Mouse (Mus musculus) embryonic fibroblast, embryonic 13.5 days (primary cell): ENCODE results near the gene Vars2. TPM values are rescaled to one million over a fixed set of nuclear protein-coding genes. Genes with fewer than 3 reads are reported as not detected.

Experiments
- H3K27ac ChIP-seq: 2 replicates; pipeline ENCODE4 v1.5.1; 2012; ENCODE audit warnings: low read length, control low read depth, inconsistent platforms; ENCODE audit not compliant: insufficient read depth
- H3K4me1 ChIP-seq: 2 replicates; pipeline ENCODE4 v1.6.1; 2011; ENCODE audit warnings: low read length; ENCODE audit not compliant: control insufficient read depth, insufficient read depth
- H3K4me3 ChIP-seq: 2 replicates; pipeline ENCODE4 v1.5.1; 2011; ENCODE audit warnings: mild to moderate bottlenecking, control low read depth, low read length; ENCODE audit not compliant: insufficient read depth
- CTCF ChIP-seq: IDR thresholded peaks from 2 replicates; pipeline ENCODE4 v1.5.1; 2011; ENCODE audit warnings: mild to moderate bottlenecking, control low read depth, low read length, moderate library complexity, borderline replicate concordance; ENCODE audit not compliant: insufficient read depth
- POLR2A ChIP-seq: IDR thresholded peaks from 2 replicates; pipeline ENCODE4 v1.6.1; 2011; ENCODE audit warnings: low read depth, mild to moderate bottlenecking, control low read depth, low read length, moderate library complexity
- polyA plus RNA-seq: library from polyadenylated mRNA; stranded (reverse); fragments of >200 nt; gene quantifications from 2 replicates; pipeline ENCODE4 v1.2.4, GENCODE M21; 2011; ENCODE audit warnings: low read depth; ENCODE audit not compliant: missing spikeins, insufficient read length

The Vars2 gene
- polyA plus RNA-seq, 1 experiment = 14.3 TPM

DNA sequence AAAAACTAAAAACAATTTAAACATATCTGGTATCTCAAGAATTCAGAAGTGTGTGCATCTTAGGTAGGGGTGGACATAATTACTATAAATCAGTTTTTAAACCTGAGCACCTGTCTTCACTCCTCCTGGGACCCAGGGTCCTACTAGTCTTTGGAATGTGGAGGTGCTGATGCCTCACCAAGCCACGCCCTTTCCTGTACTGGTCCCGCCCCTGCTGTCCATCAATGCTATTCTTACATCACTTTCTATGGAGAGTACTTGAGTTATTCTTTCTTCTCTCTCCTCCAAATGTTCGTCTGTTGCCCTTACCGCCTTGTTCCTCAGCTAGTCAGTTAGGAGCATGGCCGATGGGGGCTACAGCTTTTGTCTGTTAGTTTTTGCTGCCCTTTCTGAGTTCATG, 31.0 kb downstream of the Vars2 start:
- Histone ChIP-seq H3K4me1 (peaks cover 7% of the 10 kb centered on the region), H3K27ac (no peak overlapping the region), H3K4me3 (no peak overlapping the region)
- TF ChIP-seq CTCF = no peak
- TF ChIP-seq POLR2A = no peak

DNA sequence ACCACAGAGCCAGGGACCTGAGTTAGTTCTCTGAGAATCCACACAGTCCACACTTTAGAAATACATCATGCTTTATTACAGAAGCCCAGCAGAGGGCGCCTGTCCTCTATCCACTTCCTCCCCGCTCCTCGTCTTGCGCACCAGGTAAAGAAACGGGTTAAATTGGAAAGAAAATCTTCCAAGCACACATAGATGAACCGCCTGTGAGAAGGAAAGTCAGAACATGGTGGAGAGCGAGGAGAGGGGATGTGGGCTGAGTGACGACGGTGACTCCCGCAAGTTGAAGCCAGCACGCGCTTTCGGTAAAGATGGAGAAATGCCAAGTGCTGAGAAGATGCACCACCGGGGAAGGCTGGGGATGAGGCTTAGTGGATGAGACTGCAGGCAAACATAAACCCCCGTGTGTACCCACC, 31.7 kb downstream of the Vars2 start:
- no peak overlapping the region for H3K27ac ChIP-seq
- H3K4me3 ChIP-seq = peak overlapping the region; percentile 60
- H3K4me1 ChIP-seq = peaks cover 7% of the 10 kb centered on the region
- TF ChIP-seq CTCF (0 out of 2 replicates have a peak, but pooled peaks have one; percentile 16), POLR2A (no peak)

- peaks cover 7% of the 10 kb centered on the region for H3K4me1 ChIP-seq
Measured at GRCm38 (mm10) chr17:35635202-35635601, 32.2 kb downstream of the Vars2 start.

GRCm38 (mm10) chr17:35633992-35634391, 33.4 kb downstream of the Vars2 start:
- no peak overlapping the region for H3K27ac ChIP-seq
- 0 out of 2 replicates have a peak, but pooled peaks have one; percentile 16 for TF ChIP-seq CTCF
- TF ChIP-seq POLR2A = no peak
- peaks cover 5% of the 10 kb centered on the region for H3K4me1 ChIP-seq
- no peak overlapping the region for H3K4me3 ChIP-seq

More at GRCm38 (mm10) chr17:35635202-35635601, 32.2 kb downstream of the Vars2 start:
- TF ChIP-seq CTCF = no peak
- no peak for TF ChIP-seq POLR2A
- Histone ChIP-seq H3K4me3 (no peak overlapping the region), H3K27ac (no peak overlapping the region)

DNA sequence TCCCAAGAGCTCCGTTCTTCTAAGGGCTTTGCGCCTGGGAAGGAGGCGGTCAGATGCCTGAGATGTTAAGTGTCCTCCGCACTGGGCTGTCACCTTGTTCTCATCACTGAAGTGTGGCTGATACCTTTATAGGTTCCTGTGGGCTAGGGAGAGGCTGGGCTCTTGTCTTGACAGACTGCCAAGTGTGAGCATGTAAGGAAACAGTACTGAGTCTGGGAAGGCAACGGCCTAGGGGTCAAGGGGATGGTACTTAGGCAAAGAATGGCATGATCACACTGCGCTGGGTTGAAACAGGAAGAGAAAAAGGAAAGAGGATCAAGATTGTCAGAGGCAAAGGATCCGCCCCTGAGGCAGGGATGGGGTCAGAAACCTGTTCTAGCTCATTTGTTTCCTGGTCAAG, 40.9 kb downstream of the Vars2 start, which contains the start of gene Gm9573:
Gene Gm9573 (minus strand): TSS at position 101 of the 400 bp plus-strand sequence.
- Histone ChIP-seq H3K27ac (no peak within 1 kb of the TSS), H3K4me1 (no peaks in the 10 kb centered on the region), H3K4me3 (no peak within 1 kb of the TSS)
- TF ChIP-seq POLR2A (no peak), CTCF (no peak)

DNA sequence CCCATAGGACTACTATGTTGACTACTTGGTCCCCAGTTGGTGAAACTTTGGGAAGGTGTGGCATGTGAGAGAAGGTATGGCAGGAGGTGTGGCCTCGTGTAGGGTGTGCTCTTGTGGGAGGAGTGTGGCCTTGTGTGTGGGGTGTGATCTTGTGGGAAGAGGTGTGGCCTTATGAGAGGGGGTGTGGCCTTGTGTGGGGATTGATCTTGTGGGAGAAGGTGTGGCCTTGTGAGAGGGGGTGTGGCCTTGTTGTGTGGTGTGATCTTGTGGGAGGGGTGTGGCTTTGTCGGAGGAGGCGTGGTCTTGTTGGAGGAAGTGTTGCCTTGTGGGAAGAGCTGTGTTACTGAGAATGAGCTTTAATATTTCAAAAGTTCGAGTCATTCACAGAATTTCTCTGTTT, 50.3 kb downstream of the Vars2 start:
- no peak overlapping the region for H3K4me3 ChIP-seq
- TF ChIP-seq POLR2A (no peak), CTCF (no peak)
- no peaks in the 10 kb centered on the region for H3K4me1 ChIP-seq
- no peak overlapping the region for H3K27ac ChIP-seq

Other genes starting within 250 kb of the Vars2 start
- gene H2-Q6, start 242.7 kb downstream of the Vars2 start, polyA plus RNA-seq = 0.28 and 0.32 TPM in 2 replicates
- gene H2-Q7, start 228.4 kb downstream of the Vars2 start, polyA plus RNA-seq = 0.57 and 1.8 TPM in 2 replicates
- not detected in 2 replicates for gene H2-Q10, start 197.5 kb downstream of the Vars2 start, polyA plus RNA-seq
- 0.39 TPM in 1 of 2 replicates, not detected in the other for gene Pou5f1, start 161.6 kb downstream of the Vars2 start, polyA plus RNA-seq
- 25.5 and 30.6 TPM in 2 replicates for gene Tcf19, start 150.8 kb downstream of the Vars2 start, polyA plus RNA-seq
- gene Cchcr1, start 150.5 kb downstream of the Vars2 start, polyA plus RNA-seq = 18.6 and 22.8 TPM in 2 replicates
- 0.63 TPM in 1 of 2 replicates, not detected in the other for gene Psors1c2, start 134.4 kb downstream of the Vars2 start, polyA plus RNA-seq
- gene Cdsn, start 115.5 kb downstream of the Vars2 start, polyA plus RNA-seq = 19.8 and 28.6 TPM in 2 replicates
- gene 2300002M23Rik, start 100.1 kb downstream of the Vars2 start, polyA plus RNA-seq = not detected in 2 replicates
- gene Sfta2, start 66.0 kb downstream of the Vars2 start, polyA plus RNA-seq = not detected in 2 replicates
- not detected in 2 replicates for gene Gm9573, start 41.0 kb downstream of the Vars2 start, polyA plus RNA-seq
- 0.18 and 0.19 TPM in 2 replicates for gene Mucl3, start 23.9 kb downstream of the Vars2 start, polyA plus RNA-seq
- 28.7 and 40.5 TPM in 2 replicates for gene Gtf2h4, start 6.1 kb upstream of the Vars2 start, polyA plus RNA-seq
- gene Ddr1, start 37.0 kb upstream of the Vars2 start, polyA plus RNA-seq = 42.9 and 46.3 TPM in 2 replicates
- 82.6 and 120 TPM in 2 replicates for gene Ier3, start 154.1 kb upstream of the Vars2 start, polyA plus RNA-seq
- gene Flot1, start 155.6 kb upstream of the Vars2 start, polyA plus RNA-seq = 66.3 and 78.7 TPM in 2 replicates
- 856 and 947 TPM in 2 replicates for gene Tubb5, start 170.7 kb upstream of the Vars2 start, polyA plus RNA-seq
- gene Mdc1, start 173.9 kb upstream of the Vars2 start, polyA plus RNA-seq = 30.4 and 31.8 TPM in 2 replicates
- gene Nrm, start 193.7 kb upstream of the Vars2 start, polyA plus RNA-seq = 9.8 and 15.5 TPM in 2 replicates
- 92.1 and 115 TPM in 2 replicates for gene Ppp1r18, start 198.0 kb upstream of the Vars2 start, polyA plus RNA-seq
- 40.5 and 41.1 TPM in 2 replicates for gene Dhx16, start 212.2 kb upstream of the Vars2 start, polyA plus RNA-seq
- gene 2310061I04Rik, start 229.8 kb upstream of the Vars2 start, polyA plus RNA-seq = 29.0 and 37.3 TPM in 2 replicates
- 31.8 and 34.7 TPM in 2 replicates for gene Atat1, start 242.5 kb upstream of the Vars2 start, polyA plus RNA-seq
- gene Mrps18b, start 248.8 kb upstream of the Vars2 start, polyA plus RNA-seq = 86.9 and 89.8 TPM in 2 replicates
- 58.6 and 67.3 TPM in 2 replicates for gene Ppp1r10, start 248.8 kb upstream of the Vars2 start, polyA plus RNA-seq